8 mouse cellular contexts compared by ENCODE assay signal in the genomic region with DNA sequence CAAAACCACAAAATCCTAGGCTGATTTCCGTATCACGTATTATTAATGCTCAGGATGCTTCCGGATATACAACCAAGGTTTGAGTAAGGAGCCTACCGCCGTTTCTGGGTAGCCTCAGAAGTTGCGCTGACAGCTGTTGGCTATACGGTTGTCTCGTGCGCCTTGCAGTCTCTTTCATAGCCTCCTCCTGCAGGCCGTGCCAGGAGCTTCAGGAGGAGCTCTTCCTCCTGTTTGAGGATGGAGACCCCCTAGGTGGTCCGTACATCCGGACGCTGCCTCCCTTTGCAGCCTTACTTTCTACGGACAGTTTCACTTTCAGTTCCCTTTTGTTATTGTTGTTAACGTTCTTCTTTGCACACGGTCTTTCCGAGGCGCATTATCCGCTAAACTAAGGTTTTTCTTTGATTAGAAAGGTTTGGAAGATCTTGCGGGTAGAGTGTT. TPM values are rescaled to one million over a fixed set of nuclear protein-coding genes. Genes with fewer than 3 reads are reported as not detected.
DNase-seq lines count a peak whose midpoint lies in the region; ATAC-seq lines count a peak whose summit lies in the region.

No protein-coding gene starts in this region.

- peaks cover 29% of the 10 kb centered on the region for H3K27me3 ChIP-seq in forebrain, embryonic 10.5 days (ENCODE audit: poor library complexity, severe bottlenecking)
- H3K27me3 ChIP-seq in hindbrain, embryonic 14.5 days (ENCODE audit: control insufficient read depth, insufficient read depth, low read length), result peaks cover 21% of the 10 kb centered on the region
- peaks cover 9% of the 10 kb centered on the region; the same call in 1 of the 2 replicates for H3K27me3 ChIP-seq in limb, embryonic 15.5 days
- H3K27me3 ChIP-seq in midbrain, embryonic 14.5 days (ENCODE audit: control insufficient read depth, insufficient read depth, low read length), result no peaks in the 10 kb centered on the region
- H3K27me3 ChIP-seq in stomach, embryonic 16.5 days (ENCODE audit: control insufficient read depth, insufficient read depth, low read length), result no peaks in the 10 kb centered on the region

- peak; percentile 63 for ATAC-seq in hindbrain, embryonic 14.5 days (ENCODE audit: low FRiP score)
- no peak for ATAC-seq in limb, embryonic 15.5 days (ENCODE audit: insufficient number of reproducible peaks, low FRiP score, low TSS enrichment, low read depth)
- peak; percentile 51; the same call in 1 of the 2 replicates for ATAC-seq in midbrain, embryonic 14.5 days (ENCODE audit: low FRiP score, low TSS enrichment)
- peak; percentile 26; the same call in 1 of the 2 replicates for ATAC-seq in stomach, embryonic 16.5 days (ENCODE audit: insufficient read depth, low FRiP score)

- H3K27ac ChIP-seq in forebrain, embryonic 10.5 days, result peak overlapping the region; percentile 97
- H3K27ac ChIP-seq in hindbrain, embryonic 14.5 days, result peak overlapping the region; percentile 96
- H3K27ac ChIP-seq in limb, embryonic 15.5 days, result peak overlapping the region; percentile 93
- peak overlapping the region; percentile 95 for H3K27ac ChIP-seq in midbrain, embryonic 14.5 days (replicated peaks; ENCODE audit: low read depth, low read length)
- H3K27ac ChIP-seq in stomach, embryonic 16.5 days (ENCODE audit: low read length), result peak overlapping the region; percentile 93

- DNase-seq in gastrocnemius, postnatal 25 days, result peak; percentile 22
- no peak for DNase-seq in gastrocnemius, adult 8-10 months (ENCODE audit: low spot score in 2 of 2)
- peak; percentile 42 for DNase-seq in adipocyte (ENCODE audit: low spot score)
- DNase-seq in forebrain, embryonic 10.5 days (ENCODE audit: extremely low spot score, low spot score), result peak; percentile 56
- peak; percentile 66 for DNase-seq in hindbrain, embryonic 14.5 days (ENCODE audit: low spot score)
- peak; percentile 81 for DNase-seq in midbrain, embryonic 14.5 days

- peak overlapping the region; percentile 97 for H3K9ac ChIP-seq in hindbrain, embryonic 14.5 days
- H3K9ac ChIP-seq in limb, embryonic 15.5 days, result peak overlapping the region; percentile 91
- H3K9ac ChIP-seq in midbrain, embryonic 14.5 days (replicated peaks; ENCODE audit: low read length), result peak overlapping the region; percentile 98
- peak overlapping the region; percentile 97 for H3K9ac ChIP-seq in stomach, embryonic 16.5 days (ENCODE audit: low read length)

- peaks cover 26% of the 10 kb centered on the region for H3K4me1 ChIP-seq in forebrain, embryonic 10.5 days
- peaks cover 12% of the 10 kb centered on the region for H3K4me1 ChIP-seq in hindbrain, embryonic 14.5 days (replicated peaks; ENCODE audit: control insufficient read depth, insufficient read depth, low read length)
- peaks cover 18% of the 10 kb centered on the region; the same call in 1 of the 2 replicates for H3K4me1 ChIP-seq in limb, embryonic 15.5 days
- peaks cover 16% of the 10 kb centered on the region for H3K4me1 ChIP-seq in midbrain, embryonic 14.5 days (ENCODE audit: control insufficient read depth, insufficient read depth, low read length)
- 0 out of 2 replicates have a peak, but pooled peaks cover 6% of the 10 kb centered on the region for H3K4me1 ChIP-seq in stomach, embryonic 16.5 days (ENCODE audit: control insufficient read depth, insufficient read depth, low read length)

- H3K4me3 ChIP-seq in forebrain, embryonic 10.5 days, result peak overlapping the region; percentile 97
- H3K4me3 ChIP-seq in hindbrain, embryonic 14.5 days (replicated peaks; ENCODE audit: low read length), result peak overlapping the region; percentile 88
- H3K4me3 ChIP-seq in limb, embryonic 15.5 days, result peak overlapping the region; percentile 83
- peak overlapping the region; percentile 99 for H3K4me3 ChIP-seq in midbrain, embryonic 14.5 days (replicated peaks; ENCODE audit: low read depth, low read length)
- peak overlapping the region; percentile 94 for H3K4me3 ChIP-seq in stomach, embryonic 16.5 days (replicated peaks; ENCODE audit: low read length)

- H3K9me3 ChIP-seq in forebrain, embryonic 10.5 days, result no peaks in the 10 kb centered on the region
- no peaks in the 10 kb centered on the region for H3K9me3 ChIP-seq in hindbrain, embryonic 14.5 days (ENCODE audit: control insufficient read depth, low read length)
- H3K9me3 ChIP-seq in limb, embryonic 15.5 days, result no peaks in the 10 kb centered on the region
- no peaks in the 10 kb centered on the region for H3K9me3 ChIP-seq in midbrain, embryonic 14.5 days (ENCODE audit: control insufficient read depth, low read length)
- H3K9me3 ChIP-seq in stomach, embryonic 16.5 days (replicated peaks; ENCODE audit: control insufficient read depth, low read length), result no peaks in the 10 kb centered on the region

- 2% methylated on average over 20 of the region's 20 CpGs for WGBS in forebrain, embryonic 10.5 days
- 1% methylated on average over 20 of the region's 20 CpGs for WGBS in hindbrain, embryonic 14.5 days
- WGBS in limb, embryonic 15.5 days, result under 1% methylated on average over 20 of the region's 20 CpGs
- under 1% methylated on average over 20 of the region's 20 CpGs for WGBS in midbrain, embryonic 14.5 days
- whole genome bisulfite sequencing in stomach, embryonic 16.5 days, result under 1% methylated on average over 20 of the region's 20 CpGs

- peaks cover 42% of the 10 kb centered on the region for H3K36me3 ChIP-seq in forebrain, embryonic 10.5 days (replicated peaks)
- H3K36me3 ChIP-seq in hindbrain, embryonic 14.5 days (replicated peaks; ENCODE audit: control insufficient read depth, insufficient read depth), result peaks cover 19% of the 10 kb centered on the region
- peaks cover 19% of the 10 kb centered on the region for H3K36me3 ChIP-seq in limb, embryonic 15.5 days
- peaks cover 25% of the 10 kb centered on the region for H3K36me3 ChIP-seq in midbrain, embryonic 14.5 days (ENCODE audit: control insufficient read depth, insufficient read depth, low read length)
- peaks cover 16% of the 10 kb centered on the region; the same call in 1 of the 2 replicates for H3K36me3 ChIP-seq in stomach, embryonic 16.5 days (ENCODE audit: control insufficient read depth, insufficient read depth, low read length)

- peak overlapping the region; percentile 51 for H3K4me2 ChIP-seq in hindbrain, embryonic 14.5 days (replicated peaks)
- peak overlapping the region; percentile 67 for H3K4me2 ChIP-seq in limb, embryonic 15.5 days
- peak overlapping the region; percentile 52 for H3K4me2 ChIP-seq in midbrain, embryonic 14.5 days (ENCODE audit: low read length)
- H3K4me2 ChIP-seq in stomach, embryonic 16.5 days (ENCODE audit: low read depth, low read length), result peak overlapping the region; percentile 59

RNA-seq across cellular contexts. Expression of gene Usf1, which starts 0.9 kb away (rescaled TPM):
- 10 to 100 TPM; 24.6 to 25.2 TPM for total RNA-seq in gastrocnemius, postnatal 25 days (2021)
- total RNA-seq in gastrocnemius, adult 8-10 months (2022), result 10 to 100 TPM; 29.3 to 35.5 (median 33.0) TPM
- 128 and 132 TPM in 2 replicates for polyA plus RNA-seq in forebrain, embryonic 10.5 days (2016; fragmentation: Nextera tagmentation; extraction: Ambion mirVana)
- polyA plus RNA-seq in hindbrain, embryonic 14.5 days (2014; fragmentation: Nextera tagmentation; extraction: Ambion mirVana), result 166 and 175 TPM in 2 replicates
- polyA plus RNA-seq in limb, embryonic 15.5 days (2015; fragmentation: Nextera tagmentation; extraction: Ambion mirVana), result 71.1 and 75.8 TPM in 2 replicates
- polyA plus RNA-seq in midbrain, embryonic 14.5 days (2014; fragmentation: Nextera tagmentation; extraction: Ambion mirVana), result 207 and 236 TPM in 2 replicates
- 63.4 and 64.7 TPM in 2 replicates for polyA plus RNA-seq in stomach, embryonic 16.5 days (2015; fragmentation: Nextera tagmentation; extraction: Ambion mirVana)

RNA-seq across cellular contexts. Expression of gene Tstd1, which starts 6.7 kb away (rescaled TPM):
- total RNA-seq in gastrocnemius, postnatal 25 days (2021), result 1 to 10 TPM in 1 of 2 experiments, under 1 TPM in 1; 0.95 to 1.3 TPM
- total RNA-seq in gastrocnemius, adult 8-10 months (2022), result under 1 TPM in 2 of 4 experiments, not detected in 2; 0.51 to 0.58 TPM
- 6.1 and 6.5 TPM in 2 replicates for polyA plus RNA-seq in forebrain, embryonic 10.5 days (2016; fragmentation: Nextera tagmentation; extraction: Ambion mirVana)
- polyA plus RNA-seq in hindbrain, embryonic 14.5 days (2014; fragmentation: Nextera tagmentation; extraction: Ambion mirVana), result 2.4 and 3.1 TPM in 2 replicates
- 5.2 and 8.5 TPM in 2 replicates for polyA plus RNA-seq in limb, embryonic 15.5 days (2015; fragmentation: Nextera tagmentation; extraction: Ambion mirVana)
- polyA plus RNA-seq in midbrain, embryonic 14.5 days (2014; fragmentation: Nextera tagmentation; extraction: Ambion mirVana), result 5.7 and 6.2 TPM in 2 replicates
- 7.6 and 8.3 TPM in 2 replicates for polyA plus RNA-seq in stomach, embryonic 16.5 days (2015; fragmentation: Nextera tagmentation; extraction: Ambion mirVana)

RNA-seq across cellular contexts. Expression of gene Arhgap30, which starts 23.3 kb away (rescaled TPM):
- total RNA-seq in gastrocnemius, postnatal 25 days (2021), result under 1 TPM; 0.49 to 0.86 TPM
- under 1 TPM; 0.34 to 0.63 (median 0.44) TPM for total RNA-seq in gastrocnemius, adult 8-10 months (2022)
- 0.74 and 0.91 TPM in 2 replicates for polyA plus RNA-seq in forebrain, embryonic 10.5 days (2016; fragmentation: Nextera tagmentation; extraction: Ambion mirVana)
- polyA plus RNA-seq in hindbrain, embryonic 14.5 days (2014; fragmentation: Nextera tagmentation; extraction: Ambion mirVana), result 0.31 and 0.71 TPM in 2 replicates
- 2.9 and 3.2 TPM in 2 replicates for polyA plus RNA-seq in limb, embryonic 15.5 days (2015; fragmentation: Nextera tagmentation; extraction: Ambion mirVana)
- 0.09 and 0.42 TPM in 2 replicates for polyA plus RNA-seq in midbrain, embryonic 14.5 days (2014; fragmentation: Nextera tagmentation; extraction: Ambion mirVana)
- polyA plus RNA-seq in stomach, embryonic 16.5 days (2015; fragmentation: Nextera tagmentation; extraction: Ambion mirVana), result 2.9 and 3.8 TPM in 2 replicates

RNA-seq across cellular contexts. Expression of gene F11r, which starts 25.3 kb away (rescaled TPM):
- total RNA-seq in gastrocnemius, postnatal 25 days (2021), result 1 to 10 TPM; 6.2 to 6.9 TPM
- 1 to 10 TPM; 3.6 to 5.9 (median 4.2) TPM for total RNA-seq in gastrocnemius, adult 8-10 months (2022)
- polyA plus RNA-seq in forebrain, embryonic 10.5 days (2016; fragmentation: Nextera tagmentation; extraction: Ambion mirVana), result 16.2 and 16.5 TPM in 2 replicates
- polyA plus RNA-seq in hindbrain, embryonic 14.5 days (2014; fragmentation: Nextera tagmentation; extraction: Ambion mirVana), result 12.8 and 14.0 TPM in 2 replicates
- polyA plus RNA-seq in limb, embryonic 15.5 days (2015; fragmentation: Nextera tagmentation; extraction: Ambion mirVana), result 68.3 and 70.6 TPM in 2 replicates
- polyA plus RNA-seq in midbrain, embryonic 14.5 days (2014; fragmentation: Nextera tagmentation; extraction: Ambion mirVana), result 3.3 and 8.1 TPM in 2 replicates
- polyA plus RNA-seq in stomach, embryonic 16.5 days (2015; fragmentation: Nextera tagmentation; extraction: Ambion mirVana), result 137 and 162 TPM in 2 replicates

RNA-seq across cellular contexts. Expression of gene Nectin4, which starts 42.1 kb away (rescaled TPM):
- total RNA-seq in gastrocnemius, postnatal 25 days (2021), result not detected
- total RNA-seq in gastrocnemius, adult 8-10 months (2022), result not detected
- polyA plus RNA-seq in forebrain, embryonic 10.5 days (2016; fragmentation: Nextera tagmentation; extraction: Ambion mirVana), result 0.92 and 0.94 TPM in 2 replicates
- polyA plus RNA-seq in hindbrain, embryonic 14.5 days (2014; fragmentation: Nextera tagmentation; extraction: Ambion mirVana), result 2.3 TPM in 2 replicates
- 56.3 and 61.5 TPM in 2 replicates for polyA plus RNA-seq in limb, embryonic 15.5 days (2015; fragmentation: Nextera tagmentation; extraction: Ambion mirVana)
- polyA plus RNA-seq in midbrain, embryonic 14.5 days (2014; fragmentation: Nextera tagmentation; extraction: Ambion mirVana), result 1.4 and 1.6 TPM in 2 replicates
- polyA plus RNA-seq in stomach, embryonic 16.5 days (2015; fragmentation: Nextera tagmentation; extraction: Ambion mirVana), result 42.8 and 62.7 TPM in 2 replicates

Comparison
In these comparisons a context has a peak if more than half of its experiments do, and no peak if none do; other contexts are left out.
1. DNase-seq: peak in gastrocnemius, postnatal 25 days (single experiment), adipocyte (single experiment), forebrain, embryonic 10.5 days (single experiment), hindbrain, embryonic 14.5 days (single experiment) and midbrain, embryonic 14.5 days (single experiment); none in gastrocnemius, adult 8-10 months (0 of 2).
2. Peak in every context shown above with its lines, with median percentiles within 50 percentile points of each other: H3K27ac ChIP-seq, H3K4me3 ChIP-seq, H3K4me2 ChIP-seq and H3K9ac ChIP-seq.